Mouse (Mus musculus) urinary bladder, postnatal 36 days (tissue): Measurements from ENCODE around the gene Plp2.
A peak's percentile ranks its signal among the peaks of the same experiment; 100 is the strongest.
"Not testable (repeated sequence)": the region's sequence is repeated elsewhere in the genome, so short reads cannot be mapped to it uniquely, and the experiment has no call there.

ENCODE experiments used
- DNase-seq, 2 experiments: peaks; one replicate each; pipeline ENCODE4 v3.0.0; 2022; ENCODE audit warnings: low spot score in 2 of 2, mixed read lengths in 1 of 2

Gene Plp2

DNA sequence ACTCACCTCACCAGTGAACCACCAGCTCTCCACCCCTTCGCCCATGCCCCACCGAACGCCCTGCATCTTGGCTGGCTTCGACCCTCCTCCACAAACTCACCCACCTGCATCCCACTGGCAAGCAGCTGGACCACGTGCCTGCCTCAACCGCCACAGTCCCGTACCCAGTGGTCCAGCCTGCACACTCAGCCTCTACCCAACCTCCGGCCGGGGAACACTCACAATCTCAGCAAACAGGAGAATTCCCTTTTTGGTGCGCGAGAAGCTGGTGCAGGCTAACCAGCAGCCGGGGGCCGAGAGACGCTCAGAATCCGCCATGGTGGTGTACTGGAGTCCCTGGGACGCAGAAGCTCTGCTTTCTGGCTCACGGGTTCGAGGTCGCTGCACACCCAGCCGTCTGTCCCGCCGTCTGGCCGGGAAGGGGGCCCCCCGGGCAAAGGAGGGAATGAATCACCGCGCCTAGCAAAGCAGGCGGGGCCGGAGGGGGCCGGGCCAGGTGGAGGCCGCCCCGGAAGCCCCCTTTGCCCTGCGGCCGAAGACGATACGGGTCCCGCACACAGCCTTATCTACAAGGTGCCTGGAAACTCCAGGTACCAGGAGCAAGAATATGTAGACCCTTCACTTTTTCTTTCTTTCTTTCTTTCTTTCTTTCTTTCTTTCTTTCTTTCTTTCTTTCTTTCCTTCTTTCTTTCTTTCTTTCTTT lies at the start of gene Plp2:
Plp2 (minus strand) TSS at position 470 of the 703 bp plus-strand sequence.
- DNase-seq: peak; percentile 50 to 55

DNA sequence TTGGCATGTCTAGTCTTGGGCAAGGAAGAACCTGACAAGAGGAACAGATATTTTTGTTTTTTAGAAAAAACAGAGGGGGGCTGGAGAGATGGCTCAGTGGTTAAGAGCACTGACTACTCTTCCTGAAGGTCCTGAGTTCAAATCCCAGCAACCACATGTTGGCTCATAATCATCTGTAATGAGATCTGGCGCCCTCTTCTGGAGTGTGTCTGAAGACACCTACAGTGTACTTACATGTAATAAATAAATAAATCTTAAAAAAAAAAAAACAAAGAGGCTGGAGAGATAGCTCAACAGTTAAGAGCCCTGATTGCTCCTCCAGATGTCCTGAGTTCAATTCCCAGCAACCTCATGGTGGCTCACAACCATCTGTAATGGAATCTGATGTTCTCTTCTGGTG lies 44.9 kb upstream of the Plp2 start:
- not testable (repeated sequence) for DNase-seq

DNA sequence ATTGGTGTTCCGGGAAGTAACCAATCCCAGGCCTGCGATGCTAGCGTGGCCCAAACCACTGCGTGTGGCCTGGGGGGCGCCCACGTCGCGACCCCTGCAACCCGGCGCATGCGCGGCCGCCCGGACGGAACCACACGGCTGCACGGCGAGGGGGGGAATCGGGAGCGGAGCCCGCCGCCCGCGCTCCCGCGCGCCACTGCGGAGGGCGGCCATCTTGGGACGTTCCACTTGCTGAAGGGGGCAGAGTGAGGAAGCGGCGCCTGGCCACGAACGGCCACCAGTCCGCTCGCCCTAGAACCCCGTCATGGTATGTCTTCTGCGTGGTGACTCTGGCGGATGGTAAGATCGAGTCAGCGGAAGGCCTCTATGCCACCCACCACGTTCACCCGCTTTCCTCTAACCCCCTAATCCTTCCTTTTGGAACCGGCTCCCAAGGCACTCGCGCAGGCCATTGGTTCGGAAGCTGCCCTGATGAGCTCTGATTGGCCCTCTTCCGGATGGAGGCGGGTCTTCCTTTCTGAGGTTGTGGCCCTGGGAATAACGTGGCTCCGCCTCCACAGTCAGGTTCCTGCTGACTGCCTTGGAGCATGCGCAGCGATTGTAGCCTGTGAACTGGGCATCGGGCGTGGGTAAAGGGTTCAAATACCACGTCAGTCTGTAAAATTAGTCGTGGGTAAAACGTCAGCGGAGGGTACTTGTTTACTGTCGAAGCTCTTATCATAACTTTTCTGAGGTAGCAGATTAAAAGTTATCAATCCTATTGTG lies 43.1 kb upstream of the Plp2 start, which contains the start of gene Wdr45:
Wdr45 (plus strand) TSS at position 199 of the 765 bp plus-strand sequence.
- DNase-seq: peak; percentile 82 to 90

DNA sequence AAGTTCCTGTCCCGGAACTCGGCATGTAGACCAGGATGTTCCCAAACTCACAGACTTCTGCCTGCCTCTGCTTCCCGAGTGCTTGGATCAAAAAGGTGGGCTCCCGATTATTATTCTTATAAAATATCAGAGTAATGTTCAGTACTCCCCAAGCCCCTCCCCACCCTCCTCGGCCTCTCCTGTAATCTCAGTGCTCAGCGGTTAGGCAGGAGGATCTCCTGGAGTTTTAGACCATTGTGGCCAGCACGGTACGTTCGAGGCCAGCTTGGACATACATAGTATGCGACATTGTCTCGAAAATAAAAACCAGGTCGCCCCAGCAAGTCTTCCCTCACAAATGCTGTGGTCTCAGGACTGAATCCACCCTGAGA lies 42.6 kb upstream of the Plp2 start:
- not testable (repeated sequence) for DNase-seq

DNA sequence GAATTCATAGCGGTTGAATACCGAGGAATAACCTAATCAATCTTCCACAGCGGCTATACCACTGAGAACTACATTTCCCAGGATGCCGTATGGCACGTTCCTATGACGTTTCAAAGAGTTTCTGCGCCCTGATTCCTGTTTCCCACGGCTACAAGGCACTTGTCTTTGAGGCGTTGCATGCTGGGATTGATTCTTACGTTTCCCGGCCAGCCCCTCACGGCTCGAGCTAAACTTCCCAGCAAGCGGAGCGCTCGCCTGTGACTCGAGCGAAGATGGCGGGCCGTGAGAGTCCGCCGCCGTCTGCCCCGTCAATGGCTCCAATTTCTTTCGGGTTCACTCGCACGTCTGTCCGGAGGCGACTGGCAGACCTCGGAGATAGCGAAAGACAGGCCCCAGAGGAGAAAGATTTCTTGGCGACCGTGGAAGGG lies 25.8 kb upstream of the Plp2 start, which contains the start of gene Gpkow:
Gpkow (plus strand) TSS at position 178 of the 428 bp plus-strand sequence.
- peak; percentile 53 to 80 for DNase-seq

DNA sequence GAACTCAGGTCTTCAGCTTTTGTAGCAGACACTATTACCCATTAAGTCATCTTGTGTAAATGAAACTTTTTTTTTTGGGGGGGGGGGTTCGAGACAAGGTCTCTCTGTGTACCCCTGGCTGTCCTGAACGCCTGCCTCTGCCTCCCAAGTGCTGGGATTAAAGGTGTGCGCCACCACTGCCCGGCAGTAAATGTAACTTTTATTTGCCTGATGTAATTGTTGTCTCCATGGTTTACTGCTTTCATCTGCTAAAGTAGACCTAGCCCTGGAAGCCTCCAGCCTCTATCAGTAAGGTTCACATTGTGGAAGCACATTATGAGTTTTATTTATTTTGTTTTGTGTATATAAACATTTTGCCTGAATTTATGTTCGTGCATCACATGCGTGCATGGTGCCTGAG lies 25.3 kb upstream of the Plp2 start:
- no peak for DNase-seq

DNA sequence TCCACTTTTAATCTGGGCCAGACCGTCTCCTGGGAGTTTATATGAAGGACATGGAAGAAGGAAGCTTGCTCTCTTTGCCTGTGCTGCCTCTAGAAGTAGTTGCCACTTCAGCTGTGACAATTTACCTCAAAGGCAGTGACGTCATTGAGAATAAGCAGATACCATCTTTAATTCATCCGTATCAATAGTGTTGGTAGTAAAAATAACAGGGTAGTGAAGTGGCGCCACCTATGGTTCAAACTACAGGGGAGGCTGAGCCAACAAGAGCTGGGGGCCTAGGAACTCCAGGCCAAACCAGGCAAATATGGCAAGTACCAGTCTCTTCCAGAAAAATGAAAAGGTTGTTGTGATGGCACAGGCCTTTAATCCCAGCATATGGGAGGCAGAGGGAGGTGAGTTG lies 21.7 kb upstream of the Plp2 start:
- no peak for DNase-seq

DNA sequence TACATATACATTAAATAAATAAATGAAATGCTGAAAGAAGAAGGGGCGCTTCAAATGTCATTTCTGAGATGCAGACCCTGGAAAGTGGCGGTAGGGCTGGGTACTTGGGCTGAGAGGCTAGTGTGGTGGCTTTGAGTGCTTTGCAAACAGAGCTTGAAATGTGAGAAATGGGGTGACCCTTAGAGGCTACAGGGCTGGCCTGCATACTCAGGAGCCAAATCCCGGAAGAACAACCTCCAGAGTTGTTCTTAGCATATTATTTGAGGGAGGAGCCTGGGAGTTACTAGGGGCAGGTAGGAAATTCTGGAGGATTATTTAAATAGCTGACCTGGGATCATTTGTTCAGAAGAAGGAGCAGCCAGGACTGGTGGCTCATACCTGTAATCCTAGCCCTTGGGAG lies 19.3 kb upstream of the Plp2 start:
- no peak for DNase-seq

DNA sequence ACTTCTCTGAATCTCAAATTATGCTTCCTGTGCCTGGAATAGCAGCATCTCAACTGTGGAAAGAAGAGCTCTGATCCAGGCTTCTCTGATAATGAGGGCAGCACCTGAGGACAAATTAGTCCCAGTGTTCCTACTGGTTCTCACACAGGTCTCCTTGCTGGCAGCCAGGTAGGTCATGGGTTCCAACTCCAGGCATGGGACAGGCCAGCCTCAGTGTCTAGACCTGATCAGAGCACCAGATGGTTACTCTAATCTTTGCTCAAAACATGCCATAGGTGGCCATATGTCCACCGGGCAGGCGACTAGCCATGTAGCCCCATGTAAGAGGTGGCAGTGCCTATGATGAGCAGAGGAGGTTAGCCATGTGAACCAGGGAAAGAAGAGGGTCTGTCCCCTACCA lies 17.1 kb upstream of the Plp2 start:
- no peak for DNase-seq

DNA sequence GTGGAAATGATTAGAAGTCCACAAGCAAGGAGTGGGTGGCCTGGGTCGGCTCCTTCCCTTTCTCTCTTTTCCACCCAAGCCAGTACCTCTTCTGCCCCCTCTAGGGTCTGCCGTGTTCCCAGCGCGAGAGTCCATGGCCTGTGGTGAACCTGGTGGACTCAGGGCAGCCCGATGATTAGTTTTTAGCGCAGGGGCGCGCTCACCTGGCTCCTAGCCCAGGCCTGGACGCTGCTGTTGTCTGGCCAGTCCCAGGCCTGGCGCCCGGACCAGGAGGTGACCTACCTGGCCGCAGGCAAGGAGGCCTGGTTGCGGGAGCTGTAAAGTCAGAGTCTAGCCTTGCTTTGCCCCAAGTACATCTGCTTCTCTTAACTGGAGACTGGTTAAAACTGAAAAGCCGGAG lies 9.7 kb upstream of the Plp2 start, which contains the start of gene Magix:
Magix (minus strand) TSS at position 388 of the 400 bp plus-strand sequence.
- no peak for DNase-seq

DNA sequence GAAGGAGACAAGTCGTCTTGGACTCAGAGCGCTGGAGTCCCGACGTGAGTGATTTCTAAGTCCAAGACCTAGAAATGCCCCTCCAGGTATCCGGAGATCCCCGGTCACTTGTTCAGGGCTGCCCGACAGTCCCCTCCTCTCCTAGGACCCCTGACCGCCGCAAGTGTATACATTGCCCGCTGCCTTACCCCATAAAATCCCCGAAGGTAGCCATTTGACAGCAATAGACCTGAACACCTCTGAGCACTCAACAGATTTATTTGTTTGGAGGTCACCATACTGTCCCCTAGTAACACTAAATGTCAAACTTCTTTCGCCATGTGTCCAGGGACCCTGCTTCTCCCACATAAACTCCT lies 8.8 kb upstream of the Plp2 start:
- no peak for DNase-seq

DNA sequence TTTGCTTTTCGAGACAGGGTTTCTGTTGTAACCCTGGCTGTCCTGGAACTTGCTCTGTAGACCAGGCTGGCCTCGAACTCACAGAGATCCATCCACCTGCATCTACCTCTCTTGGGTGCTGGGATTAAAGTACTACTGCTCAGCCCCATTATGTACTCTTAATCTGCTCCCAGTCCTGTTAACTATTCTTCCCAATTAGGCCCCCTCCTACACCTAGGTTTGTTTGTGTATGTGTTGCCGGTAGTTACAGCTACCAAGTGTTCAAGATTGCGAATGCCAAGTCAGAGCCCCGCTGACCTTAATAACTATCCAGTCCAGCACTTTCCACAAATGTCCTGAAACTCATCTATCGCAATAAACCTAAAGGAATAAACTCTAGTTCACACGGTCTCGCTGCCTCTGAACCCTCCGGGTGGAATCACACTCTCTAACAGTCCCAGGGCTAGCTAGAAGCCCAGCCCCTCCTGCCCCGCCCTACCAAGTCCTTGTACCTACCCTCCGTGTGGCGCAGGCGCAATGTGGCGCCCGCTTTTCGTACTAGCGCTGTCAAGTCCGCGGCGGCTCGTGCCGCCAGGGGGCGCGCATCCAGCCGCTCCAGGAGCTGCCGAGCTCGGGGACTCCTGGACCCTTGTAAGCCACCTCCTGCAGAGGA lies 8.3 kb upstream of the Plp2 start:
- DNase-seq: peak; percentile 71 to 88

DNA sequence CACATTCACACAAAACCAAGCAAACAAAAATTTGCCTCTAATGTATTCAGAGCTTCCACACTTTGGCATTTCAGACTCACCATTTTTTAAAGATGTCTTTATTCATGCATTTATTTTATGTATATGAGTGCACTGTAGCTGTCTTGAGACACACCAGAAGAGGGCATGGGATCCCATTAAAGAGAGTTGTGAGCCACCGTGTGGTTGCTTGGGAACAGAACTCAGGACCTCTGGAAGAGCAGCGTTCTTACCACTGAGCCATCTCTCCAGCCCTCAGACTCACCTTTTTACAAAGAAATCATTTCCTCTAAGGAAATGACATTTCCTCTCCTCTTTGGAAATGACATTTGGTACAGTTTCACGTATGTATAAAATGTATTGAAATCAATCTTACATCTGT lies 7.8 kb upstream of the Plp2 start:
- DNase-seq: no peak

DNA sequence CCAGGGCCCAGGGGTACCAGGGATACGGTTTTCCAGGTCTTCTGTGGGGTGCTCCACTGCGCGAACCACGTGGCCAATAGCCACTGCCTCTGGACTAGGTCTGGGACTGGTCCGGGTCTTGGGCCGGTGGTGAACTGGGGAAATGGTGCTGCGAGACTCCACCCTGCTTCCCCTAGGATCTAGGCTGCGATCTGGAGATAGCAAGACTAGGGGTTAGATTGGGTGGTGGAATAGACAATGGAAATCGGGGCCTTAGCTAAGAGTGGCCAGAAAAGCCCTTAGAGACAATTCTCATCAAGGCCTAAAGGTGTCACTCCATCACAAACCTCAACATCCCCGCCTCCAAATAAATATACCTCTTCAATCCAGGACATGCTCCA lies 3.8 kb upstream of the Plp2 start:
- DNase-seq: no peak

DNA sequence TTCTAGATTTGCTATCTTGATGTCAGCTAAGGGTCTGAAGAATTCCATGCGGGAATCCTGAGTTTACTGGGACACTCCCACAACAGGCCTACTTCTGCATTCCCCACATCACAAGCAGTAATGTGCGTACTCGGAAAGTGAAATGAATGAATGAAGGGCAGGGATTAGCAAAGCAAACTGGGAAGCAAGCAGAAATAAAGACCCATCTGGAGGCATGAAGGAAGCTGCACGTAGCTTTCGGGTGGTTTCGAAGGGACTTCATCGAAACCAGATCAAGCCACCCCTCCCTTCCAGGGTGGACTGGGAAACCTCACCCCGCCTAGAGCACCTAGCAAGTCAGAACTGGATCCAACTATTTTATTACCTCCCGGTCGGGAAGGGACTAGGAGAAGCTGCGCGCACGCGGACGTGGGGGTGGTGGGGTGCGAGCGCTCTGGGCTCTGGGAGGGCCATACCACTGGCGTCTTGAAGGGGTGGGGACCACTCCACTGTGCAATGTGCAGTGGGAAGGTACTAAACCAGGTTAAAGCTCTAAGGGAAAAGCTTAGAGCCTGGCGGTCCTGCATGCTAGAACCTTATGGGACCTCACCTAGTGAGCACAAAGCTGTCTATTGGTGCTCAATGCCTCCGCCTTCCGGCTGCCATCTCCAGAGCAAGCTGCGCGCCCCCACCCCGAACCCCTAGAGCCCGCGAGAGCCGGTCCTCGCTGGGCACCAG lies 3.3 kb upstream of the Plp2 start:
- peak in 1 of 2 experiments; percentile 34 for DNase-seq

DNA sequence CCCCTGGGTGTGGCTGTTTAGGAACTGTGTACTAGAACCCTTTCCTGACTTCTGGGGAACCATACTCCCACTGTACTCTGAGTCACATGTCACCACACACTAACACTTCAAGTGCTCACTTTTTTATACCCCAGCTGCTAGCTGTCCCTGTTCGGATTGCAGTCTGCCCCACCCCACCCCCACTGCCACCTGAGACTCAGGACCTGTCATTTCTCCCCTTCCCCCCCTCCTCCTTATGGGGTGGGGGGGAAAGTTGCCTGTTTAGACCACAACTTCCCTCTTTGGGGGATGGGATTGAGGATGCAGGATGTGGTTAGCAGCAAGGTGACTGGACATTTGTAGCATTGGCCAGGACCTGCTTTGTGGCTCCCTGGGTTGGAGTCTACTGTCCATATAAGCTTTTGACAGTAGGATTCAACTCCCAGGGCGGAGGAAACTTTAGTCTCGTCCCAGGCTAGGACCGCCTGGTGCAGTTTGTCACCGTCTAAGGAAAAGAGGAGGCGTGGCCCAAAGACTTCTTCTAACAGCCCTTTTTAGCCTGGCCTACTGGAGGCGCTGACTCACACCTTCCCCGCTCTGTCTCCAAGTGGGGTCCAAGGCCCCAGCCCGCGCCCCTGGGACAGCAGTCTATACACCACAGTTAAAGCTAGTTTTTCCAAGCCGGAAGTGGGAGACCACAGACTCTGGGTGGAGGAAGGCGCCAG lies 2.5 kb upstream of the Plp2 start:
- DNase-seq: peak; percentile 23 to 30

DNA sequence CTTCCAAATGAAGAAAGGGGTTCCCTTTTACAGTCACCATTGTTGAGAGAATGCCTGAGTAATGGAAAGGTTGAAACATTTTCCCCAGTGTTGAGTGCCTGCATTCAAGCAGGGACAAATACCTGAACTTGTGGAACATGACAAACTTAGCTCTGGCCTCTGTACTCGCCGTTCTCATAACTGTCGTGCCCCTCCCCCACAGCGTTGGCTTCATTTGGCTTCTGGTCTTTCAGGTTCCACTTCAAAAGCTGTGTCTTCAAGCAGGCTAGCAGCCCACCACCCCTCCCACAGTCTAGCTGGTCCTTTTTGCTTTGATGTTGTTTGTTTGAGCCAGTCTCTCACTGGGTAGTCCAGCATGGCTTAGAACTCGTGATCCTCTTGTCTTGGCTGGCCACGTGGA lies 1.5 kb upstream of the Plp2 start:
- DNase-seq: no peak

DNA sequence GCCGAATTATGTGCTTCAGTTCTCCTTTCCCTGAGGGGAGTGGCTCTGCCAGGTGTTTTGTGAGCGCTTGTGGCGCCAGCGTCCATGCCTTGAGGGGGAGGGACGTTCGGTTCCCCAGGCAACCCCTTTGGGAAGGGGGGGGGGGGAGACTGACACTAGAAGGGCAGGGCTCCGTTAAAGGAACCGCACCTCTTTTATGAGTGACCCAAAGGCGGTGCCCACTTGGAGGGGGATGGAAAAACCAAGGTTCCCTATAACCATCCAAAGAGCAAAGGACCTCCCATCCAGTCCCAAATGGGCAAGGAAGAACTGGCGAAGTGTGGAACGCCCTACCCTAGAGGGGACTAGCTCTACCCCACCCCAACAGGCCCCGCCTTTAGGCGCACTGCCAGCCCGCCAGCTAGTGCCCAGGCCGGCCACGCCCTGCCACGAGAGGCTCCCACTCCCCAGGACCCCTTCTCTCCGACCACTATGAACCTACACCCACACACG lies 754 bp downstream of the Plp2 start:
- DNase-seq: peak; percentile 59 to 74

DNA sequence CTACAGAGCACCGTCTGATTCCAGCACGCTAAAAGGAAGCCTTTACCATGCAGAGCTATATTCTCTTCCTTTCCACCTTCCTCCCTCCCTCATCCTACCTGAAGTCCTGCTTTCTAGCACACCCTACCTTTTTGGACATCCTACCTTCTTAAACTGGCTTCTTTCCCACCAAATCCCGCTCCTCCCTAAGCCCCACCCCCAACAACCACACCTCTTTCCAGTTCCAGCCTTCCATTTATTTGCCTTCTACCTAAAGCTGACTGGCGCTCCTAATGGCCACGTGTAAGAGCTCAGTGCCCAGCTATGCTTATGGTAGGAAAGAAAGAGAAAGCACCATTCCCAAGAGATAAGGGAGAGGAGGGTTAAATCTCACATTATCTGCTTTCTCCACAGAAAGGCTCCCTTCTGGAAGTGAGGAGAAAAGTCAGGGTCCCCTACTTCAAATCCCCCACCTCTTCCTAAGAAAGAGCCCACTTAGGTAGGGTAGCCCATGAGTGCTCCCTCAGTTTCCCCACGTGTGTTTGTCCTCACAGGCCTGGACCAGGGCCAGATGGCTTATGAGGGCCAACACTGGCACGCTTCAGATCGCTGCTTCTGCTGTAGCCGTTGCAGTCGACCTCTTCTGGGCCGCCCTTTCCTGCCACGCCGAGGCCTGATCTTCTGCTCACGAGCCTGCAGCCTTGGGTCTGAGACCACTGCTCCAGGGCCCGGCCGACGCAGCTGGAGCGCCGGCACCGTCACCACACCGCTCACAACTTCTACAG lies 5.3 kb downstream of the Plp2 start:
- DNase-seq: no peak

DNA sequence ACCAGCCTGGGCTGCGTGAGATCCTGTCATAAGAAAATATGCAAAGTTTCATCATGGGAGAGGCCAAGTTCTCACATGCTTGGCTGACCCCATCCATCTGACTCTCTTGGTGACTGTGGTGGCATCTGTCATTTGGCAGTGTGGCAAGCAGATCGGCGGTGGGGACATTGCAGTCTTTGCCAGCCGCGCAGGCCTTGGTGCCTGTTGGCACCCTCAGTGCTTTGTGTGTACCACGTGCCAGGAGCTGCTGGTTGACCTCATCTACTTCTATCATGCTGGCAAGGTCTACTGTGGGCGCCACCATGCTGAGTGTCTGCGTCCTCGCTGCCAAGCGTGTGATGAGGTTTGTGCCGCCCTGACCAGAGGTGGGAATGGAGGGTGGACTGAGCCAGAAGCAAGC lies 6.4 kb downstream of the Plp2 start:
- DNase-seq: no peak
